Mouse (Mus musculus): ENCODE measurements at regions not wholly inside any gene's neighbourhood (a gene's known extent, or its start where the extent isn't known, plus 50 kb on each side); places are given as distances from the start of the nearest gene placed in this dataset.

DNA sequence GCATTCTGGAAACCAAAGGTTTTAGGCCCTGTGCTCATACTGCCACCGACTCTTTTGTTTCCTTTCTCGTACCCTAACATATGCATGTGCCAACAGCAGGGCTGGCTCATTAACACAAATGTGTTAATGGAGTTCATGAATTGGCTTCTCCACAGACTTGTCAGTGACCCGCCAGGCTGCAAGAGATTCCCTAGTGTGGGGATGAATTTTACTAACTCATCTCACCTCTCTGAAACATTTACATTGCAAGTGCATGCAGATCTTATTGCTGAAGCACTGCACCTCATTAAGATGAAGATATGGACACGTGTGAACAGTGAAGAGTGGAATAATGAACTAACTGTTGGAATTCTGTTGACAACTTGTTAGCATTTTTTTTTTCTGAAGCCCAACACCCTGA is 762.2 kb downstream of the Pla2g4a start:
- DNase-seq (ENCODE audit: low spot score): no peak
- intact Hi-C loops (cut with DNase I): no loop called here

Measured in heart, postnatal 25 days (tissue).